Mouse (Mus musculus) spleen, adult 18-20 months (tissue): ENCODE data around the gene Celsr2.

Source experiments
- DNase-seq, 2 experiments: peaks; one replicate each; pipeline ENCODE4 v3.0.0; 2022; ENCODE audit warnings: mixed read lengths in 2 of 2

The Celsr2 gene

DNA sequence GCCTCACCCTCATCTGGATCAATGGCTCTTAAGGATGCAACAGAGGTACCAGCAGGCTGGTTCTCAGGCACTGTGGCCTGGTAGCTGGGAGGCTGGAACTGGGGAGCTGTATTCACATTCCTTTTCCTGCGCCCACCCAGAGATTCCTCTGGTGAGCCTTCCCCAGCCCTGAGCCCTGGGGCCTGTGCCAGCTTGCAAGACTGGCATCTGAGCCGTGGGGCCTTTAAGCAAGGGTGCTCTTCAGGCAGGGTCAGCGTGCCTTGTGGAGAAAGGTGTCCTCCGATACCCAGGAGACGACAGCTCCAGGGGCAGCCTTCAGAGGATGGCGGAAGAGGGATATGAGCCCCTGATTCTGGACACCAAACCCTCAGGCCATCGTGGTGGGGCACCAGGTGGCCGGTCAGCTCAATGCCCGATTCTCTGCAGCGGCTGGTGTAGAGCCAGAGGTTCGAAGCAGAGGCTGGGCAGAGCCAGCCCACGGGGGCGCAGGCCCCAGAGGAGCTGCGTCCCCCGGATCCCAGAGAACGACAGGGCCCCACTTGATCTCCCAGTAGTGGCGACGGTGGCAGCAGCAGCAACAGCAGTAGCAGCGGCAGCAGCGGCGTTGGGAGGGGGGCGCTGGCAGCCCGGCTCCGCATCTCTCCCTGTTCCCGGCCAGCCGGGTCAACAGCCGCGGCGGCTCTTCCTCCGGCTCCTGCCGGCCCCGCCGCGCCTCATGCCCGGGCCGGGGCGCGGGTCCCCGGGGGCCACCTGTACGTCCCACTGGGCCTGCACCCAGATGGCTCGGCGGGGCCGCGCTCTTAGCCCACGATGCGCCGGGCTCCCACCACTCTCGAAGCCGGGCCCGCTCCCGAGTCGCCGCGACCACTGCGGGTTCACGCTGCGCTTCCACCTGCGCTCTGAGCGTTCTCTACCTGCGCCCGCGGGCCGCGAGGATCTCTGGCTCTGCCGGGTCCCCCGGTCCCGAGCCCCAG is at the start of gene Celsr2:
TSS of gene Celsr2 (minus strand) at position 696 of the 974 bp plus-strand sequence.
- DNase-seq, result peak in 1 of 2 experiments; percentile 36

DNA sequence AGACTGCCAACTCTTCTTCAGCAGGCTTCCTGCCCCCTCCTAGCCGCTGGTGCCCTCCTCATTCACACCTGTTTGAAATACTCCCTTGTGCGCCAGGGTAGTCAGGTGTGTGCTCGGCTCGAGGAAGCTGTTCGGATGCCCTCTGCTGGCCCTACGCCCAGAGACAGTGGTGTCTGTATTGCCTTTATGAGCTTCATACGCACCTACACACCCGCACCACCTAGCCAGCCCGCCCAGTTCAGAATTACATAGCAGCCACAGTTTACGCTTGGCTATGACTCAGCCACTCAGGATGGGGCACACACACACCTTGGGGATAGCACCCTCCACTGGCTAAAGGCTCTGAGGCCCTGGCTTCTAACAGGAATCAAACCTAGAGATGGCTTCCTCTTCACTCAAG is 43.5 kb upstream of the Celsr2 start:
- DNase-seq, result peak; percentile 43 to 54

DNA sequence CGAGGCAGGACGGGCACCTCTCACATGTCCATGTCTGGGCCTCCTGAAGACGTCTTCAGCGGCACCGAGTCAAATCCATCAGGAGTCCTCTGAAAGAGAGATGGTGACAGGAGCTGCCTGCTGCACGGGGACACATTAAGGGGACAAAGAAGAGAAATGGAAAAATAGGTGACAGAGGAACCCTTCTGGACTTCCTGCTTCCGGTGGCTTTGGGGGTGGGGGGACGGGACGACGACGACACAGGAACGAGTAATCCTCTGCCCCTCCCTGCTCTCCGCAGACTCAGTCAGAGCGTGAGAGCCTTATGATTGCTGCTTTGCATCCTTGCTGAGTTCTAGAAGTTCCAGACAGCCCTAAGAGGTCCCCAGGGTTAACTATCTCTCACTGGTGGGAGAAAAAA is 43.0 kb upstream of the Celsr2 start:
- peak; percentile 7 to 15 for DNase-seq

DNA sequence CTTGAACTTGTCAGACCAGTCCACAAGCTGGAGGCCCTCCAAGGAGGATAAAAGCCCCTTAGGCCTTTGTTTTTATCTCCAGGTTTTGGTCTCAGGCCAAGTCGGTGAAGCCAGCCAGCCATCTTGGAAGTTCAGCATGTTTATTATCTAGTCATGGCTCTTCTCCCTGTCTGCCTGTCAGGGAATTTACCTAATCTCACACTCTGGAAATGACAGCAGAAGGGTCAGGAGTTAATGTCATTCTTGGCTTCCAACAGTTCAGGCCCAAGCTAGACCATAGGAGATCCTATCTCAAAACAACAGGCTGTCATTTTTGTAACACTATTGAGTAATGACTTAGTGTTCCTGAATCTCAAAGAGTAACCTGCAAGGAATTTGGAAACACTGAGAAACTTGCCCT is 38.8 kb upstream of the Celsr2 start:
- DNase-seq, result no peak

DNA sequence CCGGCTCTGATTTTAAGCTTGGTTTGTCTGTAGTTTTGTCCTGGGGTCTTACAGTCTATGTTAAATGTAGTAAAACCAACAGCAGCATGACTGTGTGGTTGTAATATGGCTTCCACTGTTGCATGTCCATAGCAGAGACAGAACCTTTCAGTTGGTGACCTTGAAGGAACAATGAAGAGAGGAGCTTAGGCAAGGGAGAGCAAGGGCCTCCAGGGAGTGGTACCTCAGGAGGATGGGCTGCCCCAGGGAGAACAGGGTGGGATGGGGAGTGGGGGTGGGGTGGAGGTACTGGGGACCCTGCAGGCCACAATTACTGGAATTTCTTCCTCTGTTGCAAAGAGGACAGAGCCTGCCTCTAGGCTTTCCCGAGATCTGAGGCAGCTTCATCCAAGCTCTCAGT is 36.6 kb upstream of the Celsr2 start:
- no peak for DNase-seq

DNA sequence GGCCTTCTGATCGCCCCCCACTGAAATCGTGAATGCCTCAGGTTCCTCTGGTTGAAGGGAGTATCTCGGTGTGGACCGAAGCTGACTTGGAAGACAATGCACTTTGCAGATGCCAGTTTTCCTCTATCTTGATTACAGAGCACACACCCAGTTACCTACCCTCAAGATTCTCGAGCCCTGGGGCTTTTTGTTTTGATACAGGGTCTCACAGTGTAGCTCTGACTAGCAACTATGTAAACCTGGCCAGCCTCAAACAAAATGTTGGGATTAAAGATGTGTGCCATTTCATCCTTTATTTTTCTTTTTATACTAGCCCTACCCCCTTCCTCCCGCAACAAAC is 30.0 kb upstream of the Celsr2 start:
- DNase-seq, result no peak

DNA sequence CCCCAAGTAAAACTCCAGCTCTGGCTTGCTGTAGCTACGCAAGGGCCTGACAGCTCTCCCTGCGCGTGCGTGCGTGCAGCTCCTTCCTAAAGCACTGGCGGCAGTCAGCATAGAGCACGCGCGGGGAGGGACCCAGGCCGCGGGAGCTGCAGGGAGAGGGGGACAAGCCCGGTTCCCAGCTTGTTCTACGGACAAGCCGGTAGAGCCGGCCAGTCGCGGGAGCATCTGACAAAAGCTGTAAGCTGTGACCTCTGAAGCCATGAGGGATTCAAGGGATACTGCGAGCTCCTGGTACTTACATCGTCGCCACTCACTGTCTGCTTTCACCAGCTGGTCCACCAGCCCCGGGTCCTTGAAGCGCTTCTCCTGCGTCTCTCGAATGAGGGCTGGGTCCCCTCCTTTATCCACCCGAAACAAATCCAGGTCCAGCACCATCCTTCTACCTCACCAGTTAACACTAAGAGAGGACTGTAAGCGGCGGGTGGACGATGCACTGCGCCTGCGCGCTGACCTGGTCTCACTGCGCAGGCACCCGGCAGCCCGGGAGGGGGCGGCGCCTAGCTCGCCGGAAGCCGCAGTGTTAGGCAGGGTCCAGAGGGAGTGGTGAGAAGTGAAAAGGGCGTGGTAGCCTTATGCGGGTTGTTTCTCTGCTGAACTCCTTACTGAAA is 29.5 kb upstream of the Celsr2 start, which contains the start of gene Sars:
TSS of gene Sars (minus strand) at position 512 of the 668 bp plus-strand sequence.
- peak; percentile 83 to 91 for DNase-seq

DNA sequence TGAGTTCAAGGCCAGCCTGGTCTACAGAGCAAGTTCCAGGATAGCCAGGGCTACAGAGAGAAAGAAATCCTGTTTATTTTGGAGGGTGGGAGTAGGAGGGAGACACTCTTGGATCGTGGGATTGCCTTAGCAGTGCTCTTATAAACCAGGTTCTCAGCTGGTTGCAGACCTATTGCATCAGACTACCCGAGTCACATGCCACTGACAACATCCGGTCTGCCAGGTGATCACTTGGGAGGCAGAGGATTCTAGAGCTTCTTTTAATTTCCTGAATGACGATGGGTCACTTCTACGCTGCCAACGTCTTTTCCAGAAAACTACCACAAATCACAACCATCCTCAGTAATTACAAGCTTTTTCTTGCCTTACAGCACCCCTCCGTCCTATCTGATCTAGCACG is 28.7 kb upstream of the Celsr2 start:
- DNase-seq, result peak in 1 of 2 experiments; percentile 19

DNA sequence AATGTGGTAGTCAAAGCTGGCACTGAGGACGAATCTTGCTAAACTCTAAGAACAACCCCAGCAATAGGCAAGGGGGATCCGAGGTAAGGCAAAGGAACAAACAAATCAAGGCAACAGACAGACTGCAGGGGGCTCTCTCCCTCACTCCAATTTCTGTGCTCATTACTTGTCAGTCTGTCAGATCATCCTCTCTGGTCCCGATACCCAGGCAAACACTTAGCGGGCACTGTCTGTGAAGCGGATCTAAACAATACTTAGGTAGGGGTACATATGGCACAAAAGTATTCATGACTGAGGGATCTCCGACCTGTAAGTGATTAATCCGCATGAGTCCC is 21.0 kb upstream of the Celsr2 start:
- DNase-seq, result no peak

DNA sequence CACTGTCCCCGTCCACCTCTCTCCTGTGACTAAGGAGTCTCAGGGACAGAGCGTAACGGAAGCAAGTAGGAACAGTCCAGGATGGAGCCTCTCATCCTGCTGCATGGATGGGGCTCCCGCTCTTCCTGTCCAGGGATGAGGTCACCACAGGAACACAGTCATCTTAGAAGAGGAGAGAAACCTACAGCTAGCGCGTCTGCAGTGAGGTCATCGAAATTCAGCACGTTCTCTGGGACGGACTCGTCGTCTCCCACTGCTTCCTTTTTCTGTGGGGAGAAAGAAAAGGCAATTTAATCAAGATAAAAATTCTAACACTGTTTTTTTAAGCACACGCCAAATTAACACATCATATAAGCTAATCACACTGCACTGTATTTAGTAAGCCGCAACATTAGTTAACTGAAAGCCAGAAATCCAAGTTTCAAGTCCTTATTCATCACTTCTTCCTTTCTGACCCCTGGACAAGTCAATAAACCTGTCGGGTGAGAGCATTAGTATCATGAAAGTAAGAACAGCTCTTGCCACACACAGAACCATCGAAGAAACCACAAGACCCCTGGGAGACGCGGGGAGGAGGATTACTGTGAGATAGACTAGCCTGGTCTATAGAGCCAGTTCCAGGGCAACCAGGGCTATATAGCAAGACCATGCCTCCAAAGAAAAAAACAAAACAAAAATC is 20.5 kb upstream of the Celsr2 start:
- no peak for DNase-seq

DNA sequence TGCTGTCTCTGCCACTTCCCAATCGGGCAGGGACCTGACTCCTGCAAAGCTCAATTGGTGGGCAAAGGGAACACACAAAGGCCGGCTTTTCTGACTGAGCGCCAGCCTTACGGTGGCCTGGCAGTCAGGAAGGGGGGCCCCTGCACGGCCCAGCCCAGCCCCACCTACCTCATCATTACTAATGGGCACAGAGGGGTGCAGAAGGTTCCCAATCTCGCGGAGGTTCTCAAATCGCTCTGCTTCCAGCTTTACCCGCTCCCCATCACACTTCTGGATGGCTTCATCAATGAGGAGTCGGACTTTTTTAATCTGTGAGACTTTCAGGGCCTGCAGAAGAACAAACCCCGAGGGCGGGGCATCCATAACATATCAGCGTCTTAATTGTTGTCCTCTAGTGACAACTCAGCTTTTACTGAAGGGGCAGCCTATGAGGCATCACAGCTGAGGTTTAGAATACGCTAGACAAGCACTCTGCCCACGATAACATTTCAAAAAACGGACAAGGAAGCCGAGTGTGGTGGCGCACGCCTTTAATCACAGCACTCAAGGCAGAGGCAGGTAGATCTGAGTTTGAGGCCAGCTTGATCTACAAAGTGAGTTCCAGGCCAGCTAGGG is 18.6 kb upstream of the Celsr2 start:
- DNase-seq, result no peak

DNA sequence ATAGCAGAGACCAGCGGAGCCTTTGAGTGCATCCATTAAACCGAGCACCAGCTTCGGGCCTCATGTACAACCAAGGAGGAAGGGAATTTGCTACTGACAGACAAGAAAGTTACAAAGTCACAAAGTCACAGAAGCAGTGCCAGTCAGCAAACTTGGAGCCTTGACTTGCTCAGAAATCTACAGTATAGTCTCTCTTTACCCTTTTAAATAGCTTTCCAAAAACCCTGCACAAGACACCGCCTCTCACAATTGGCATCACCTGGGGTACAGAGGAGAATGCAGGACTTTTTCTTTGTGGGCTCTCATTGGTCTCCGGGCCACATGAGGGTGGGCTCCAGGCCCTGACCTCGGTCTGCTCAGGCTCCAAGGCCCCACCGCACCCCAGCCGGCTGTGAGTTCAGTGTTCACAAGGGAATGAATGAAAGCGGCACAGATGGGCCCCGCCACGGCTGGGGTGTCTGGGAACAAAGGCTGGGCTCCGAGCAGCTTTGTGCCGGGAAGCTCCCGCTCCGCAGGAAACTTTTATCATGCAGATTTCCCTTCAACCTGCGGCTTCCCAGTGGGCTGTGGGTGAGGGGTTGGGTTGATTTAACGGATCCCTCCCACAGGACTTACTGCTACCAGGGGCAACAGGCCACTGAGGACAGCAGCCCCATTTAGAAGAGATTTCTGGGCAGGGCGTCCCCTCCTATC is 18.0 kb upstream of the Celsr2 start:
- no peak for DNase-seq

DNA sequence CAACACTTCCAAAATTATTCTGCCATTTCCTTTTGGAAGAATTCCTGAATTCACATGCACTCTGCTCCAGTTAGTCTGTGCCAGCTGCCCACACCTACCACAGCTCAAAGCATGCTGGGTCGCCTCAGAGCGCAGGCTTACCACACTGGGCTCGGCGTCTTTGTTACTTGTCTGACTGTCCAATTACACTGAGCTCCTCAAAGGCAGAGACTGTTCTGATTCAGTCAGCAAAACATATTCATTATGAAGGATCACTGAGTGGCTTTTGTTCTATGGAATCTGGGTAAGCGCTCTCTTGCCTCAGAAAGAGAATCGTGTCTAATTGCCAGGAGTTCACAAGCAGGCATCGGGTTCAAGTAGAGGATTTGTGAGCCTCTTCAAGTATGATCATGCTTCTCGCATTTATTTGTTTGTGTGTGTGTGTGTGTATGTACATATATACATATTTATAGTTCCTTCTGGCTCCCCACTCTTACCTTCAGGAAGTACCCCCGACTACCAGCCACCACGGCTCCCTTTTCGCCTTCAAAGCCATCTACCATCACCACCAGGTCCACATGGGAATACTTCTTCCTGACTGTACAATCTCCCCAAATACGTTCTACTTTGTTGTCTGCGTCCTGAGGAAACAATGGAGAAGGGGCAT is 17.3 kb upstream of the Celsr2 start:
- DNase-seq, result no peak

DNA sequence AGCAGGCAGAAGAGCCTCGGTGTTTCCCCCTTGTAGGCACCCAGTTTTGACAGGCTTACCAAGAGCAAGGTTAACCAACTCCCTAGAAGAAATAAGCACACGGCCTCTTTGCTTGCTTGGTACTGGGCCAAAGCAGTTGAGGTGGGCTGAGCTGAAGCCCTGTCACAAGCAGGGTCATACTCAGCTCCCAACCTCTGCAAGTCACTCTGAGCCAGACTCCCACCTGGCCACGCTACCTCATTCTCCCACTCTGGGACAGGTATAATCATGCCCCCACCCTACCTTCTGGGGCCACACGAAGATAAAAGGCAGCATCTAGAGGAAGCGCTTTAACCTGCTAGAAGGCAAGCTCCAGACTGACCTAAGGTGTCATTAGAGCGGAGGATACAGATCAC is 10.3 kb upstream of the Celsr2 start:
- DNase-seq, result no peak

DNA sequence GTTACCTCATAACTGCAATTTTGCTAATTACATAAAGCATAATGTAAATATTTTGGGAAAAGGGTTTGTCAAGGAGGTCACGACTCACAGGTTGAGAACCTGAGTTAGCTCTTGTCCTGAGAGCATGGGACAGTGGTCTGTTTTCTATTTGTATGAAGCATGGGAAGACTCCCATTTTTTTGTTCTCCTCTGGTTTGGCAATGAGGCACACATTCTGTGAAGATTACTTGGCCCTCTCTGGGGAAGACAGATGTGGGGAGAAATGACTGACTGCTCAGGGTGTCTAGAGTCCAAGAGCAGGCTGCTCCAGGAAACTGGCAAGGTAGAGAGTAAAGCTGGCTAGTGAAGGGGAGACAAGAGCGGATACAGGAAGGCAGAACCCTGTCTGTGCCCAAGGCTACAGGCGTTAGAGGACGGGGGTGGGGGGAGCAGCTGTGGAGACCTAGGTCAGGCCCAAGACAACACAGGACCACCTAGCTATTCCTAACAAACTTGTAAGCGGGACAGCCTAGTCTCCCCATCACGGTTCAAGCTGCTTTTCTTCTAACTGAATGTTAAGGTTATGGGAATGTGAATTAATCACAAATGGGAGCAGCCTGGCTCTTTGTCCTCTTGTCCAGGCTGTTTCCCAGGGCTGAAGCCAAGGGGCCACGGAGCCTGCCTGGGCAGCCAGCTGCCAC is 9.7 kb upstream of the Celsr2 start:
- no peak for DNase-seq

DNA sequence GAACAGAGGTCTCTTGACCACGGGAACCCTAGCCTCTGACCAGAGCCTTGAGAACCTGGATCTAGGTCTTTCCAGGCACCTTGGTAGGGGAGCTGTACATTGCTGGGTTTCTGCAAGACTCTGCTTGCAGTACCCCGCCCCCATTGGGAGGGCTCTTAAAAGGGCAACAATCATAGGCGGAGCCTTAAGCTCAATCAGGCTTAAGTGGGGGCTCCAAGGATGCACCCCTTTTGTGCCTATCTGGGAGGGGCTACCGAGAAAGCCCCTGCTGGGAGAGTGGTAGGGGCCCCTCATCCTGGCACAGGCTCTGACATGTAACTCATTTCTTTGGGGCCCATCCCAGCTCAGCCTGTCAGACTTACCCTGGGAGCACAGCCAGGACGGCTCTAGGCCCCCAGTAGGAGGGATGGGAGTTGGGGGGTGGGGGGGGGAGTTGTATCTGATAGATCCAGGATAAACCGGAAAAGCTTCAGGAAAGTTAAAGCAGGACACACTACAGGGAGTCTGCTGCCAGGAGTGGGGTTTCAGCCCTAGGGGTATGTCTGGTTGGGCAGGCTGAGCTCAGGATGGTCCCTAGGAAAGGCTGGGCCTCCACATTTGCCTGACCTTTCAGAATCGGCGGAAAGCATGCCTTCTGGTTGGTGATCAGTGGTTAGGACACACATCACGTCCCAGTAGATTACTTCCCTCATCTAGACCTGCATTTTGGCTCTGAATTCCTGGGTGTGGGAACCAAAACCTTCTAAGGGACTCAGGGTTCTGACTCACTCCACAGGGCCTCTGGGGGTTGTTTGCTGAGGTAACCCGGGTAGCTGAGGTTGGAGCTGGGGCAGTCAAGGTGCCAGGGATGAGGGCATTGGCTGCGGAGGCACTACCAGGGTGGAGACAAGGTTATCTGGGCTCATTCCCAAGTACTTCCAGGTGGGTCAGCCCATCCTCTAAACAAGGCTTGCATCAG is 8.8 kb upstream of the Celsr2 start:
- DNase-seq, result peak in 1 of 2 experiments; percentile 45

DNA sequence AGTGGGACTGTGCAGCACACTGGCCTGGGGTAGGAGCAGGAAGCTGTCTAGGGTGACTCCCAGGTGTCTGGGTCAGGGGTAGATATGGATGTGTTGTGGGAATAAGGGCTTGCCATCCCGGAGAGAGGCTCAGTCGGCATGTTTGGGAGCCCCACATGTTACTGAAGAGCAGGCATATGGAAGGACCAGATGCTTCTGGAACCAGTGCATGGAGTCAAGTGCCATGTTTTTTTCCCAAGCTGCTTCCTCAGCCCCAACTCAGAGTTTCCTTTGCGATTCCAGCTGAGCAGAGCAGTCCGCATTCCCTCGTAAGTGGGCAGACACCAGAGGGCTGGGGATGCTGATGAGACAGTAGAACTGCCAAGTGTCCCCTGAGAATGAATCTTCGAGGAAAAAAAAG is 7.7 kb upstream of the Celsr2 start:
- DNase-seq, result no peak

DNA sequence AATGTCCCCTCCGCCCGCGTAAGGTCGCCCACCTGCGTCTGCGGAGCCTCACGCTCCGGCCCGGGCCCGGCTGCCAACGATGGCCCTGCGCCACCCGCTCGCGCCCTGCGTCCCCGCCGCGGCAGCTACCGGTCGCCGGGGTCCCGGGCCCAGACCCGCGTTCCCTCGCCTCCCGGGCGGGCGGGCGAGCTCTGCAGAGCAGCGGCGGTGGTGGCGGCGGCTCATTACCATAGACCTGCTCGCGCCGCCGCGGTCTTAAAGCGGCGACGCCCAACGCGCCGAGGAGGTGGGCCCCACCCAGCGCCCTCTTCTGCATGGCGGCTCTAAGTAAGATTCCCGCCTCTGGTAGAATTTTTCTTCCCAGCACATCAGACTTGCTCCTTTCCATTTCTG is 475 bp upstream of the Celsr2 start:
- DNase-seq, result peak; percentile 56 to 72

DNA sequence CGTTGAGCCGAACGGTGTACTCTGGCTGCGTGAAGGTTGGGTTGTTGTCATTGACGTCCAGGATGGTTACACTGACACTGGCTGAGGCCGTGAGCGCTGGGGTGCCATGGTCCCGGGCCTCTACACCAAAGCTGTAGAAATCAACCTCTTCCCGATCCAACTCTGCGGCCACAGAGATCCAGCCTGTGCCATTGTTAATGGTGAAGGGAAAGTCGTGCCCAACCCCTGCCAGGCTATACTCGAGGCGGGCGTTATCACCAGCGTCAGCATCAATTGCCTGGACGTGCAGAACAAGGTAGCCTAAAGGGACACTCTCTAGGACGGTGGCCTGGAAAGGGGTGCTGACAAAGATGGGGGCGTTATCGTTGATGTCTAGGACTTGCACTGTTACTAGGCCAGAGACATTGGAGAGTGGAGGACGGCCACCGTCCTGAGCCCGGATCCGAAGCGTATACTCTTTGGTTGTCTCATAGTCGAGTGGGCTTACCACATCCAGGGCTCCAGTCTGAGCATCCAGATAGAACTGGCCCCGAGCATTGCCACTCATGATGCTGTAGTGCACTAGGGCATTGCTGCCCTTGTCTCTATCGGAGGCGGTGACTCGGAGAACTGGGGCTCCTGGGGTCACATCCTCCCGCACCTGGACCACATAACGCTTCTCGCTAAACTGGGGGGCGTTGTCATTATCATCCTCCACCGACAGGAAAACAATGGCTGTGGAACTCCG is 1.6 kb downstream of the Celsr2 start:
- DNase-seq, result no peak

DNA sequence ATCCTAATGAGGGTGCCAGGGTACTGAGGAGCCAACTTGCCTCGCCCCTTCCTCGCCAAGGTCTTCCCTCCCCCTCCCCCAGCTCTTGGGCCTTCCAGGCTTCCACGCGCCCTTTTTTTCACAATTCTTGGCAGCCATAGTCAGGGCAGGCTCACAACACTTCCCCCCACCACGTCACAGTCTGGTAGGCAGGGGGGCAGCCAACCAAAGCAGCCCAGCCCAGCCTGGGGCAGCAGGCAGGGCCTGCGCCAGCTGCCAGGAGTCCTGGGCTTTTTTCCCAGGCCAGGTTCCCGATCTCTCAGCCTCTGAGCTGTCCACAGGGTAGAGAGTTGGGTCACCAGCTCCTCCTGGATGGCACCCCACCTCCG is 3.6 kb downstream of the Celsr2 start:
- DNase-seq, result no peak
